Mouse (Mus musculus) hindbrain, embryonic 16.5 days (tissue): Measurements from ENCODE around the gene Fasn. TPM values are rescaled to one million over a fixed set of nuclear protein-coding genes. Genes with fewer than 3 reads are reported as not detected.
"Not testable (repeated sequence)": the region's sequence is repeated elsewhere in the genome, so short reads cannot be mapped to it uniquely, and the experiment has no call there.

Experiments
- ATAC-seq: fragments of 200-750 bp; cut with Nextera tagmentation; 2 replicates; pipeline ENCODE4 v1.8.0; 2017; ENCODE audit warnings: moderate TSS enrichment, moderate library complexity
- H3K27ac ChIP-seq: fragments of 300-500 bp; sonication (generic); 2 replicates; pipeline ENCODE4 v1.5.1; 2014; ENCODE audit warnings: low read depth, mild to moderate bottlenecking, control low read depth, low read length, moderate library complexity
- H3K27me3 ChIP-seq: fragments of 300-500 bp; sonication (generic); replicated peaks from 2 replicates; pipeline ENCODE4 v1.6.1; 2014; ENCODE audit warnings: low read length; ENCODE audit not compliant: control insufficient read depth, insufficient read depth
- H3K36me3 ChIP-seq: fragments of 300-500 bp; sonication (generic); 2 replicates; pipeline ENCODE4 v1.6.1; 2014; ENCODE audit warnings: mild to moderate bottlenecking, low read length, moderate library complexity, mixed read lengths; ENCODE audit not compliant: control insufficient read depth, insufficient read depth
- H3K4me1 ChIP-seq: fragments of 300-500 bp; sonication (generic); 2 replicates; pipeline ENCODE4 v1.6.1; 2014; ENCODE audit warnings: low read depth, low read length; ENCODE audit not compliant: control insufficient read depth, insufficient read depth
- H3K4me2 ChIP-seq: fragments of 300-500 bp; sonication (generic); 2 replicates; pipeline ENCODE4 v1.6.1; 2014; ENCODE audit warnings: mild to moderate bottlenecking, low read length, control low read depth, moderate library complexity
- H3K4me3 ChIP-seq: fragments of 300-500 bp; sonication (generic); 2 replicates; pipeline ENCODE4 v1.5.1; 2014; ENCODE audit warnings: mild to moderate bottlenecking, low read length, control low read depth, moderate library complexity
- H3K9ac ChIP-seq: fragments of 300-500 bp; sonication (generic); 2 replicates; pipeline ENCODE4 v1.6.1; 2014; ENCODE audit warnings: low read depth, mild to moderate bottlenecking, control low read depth, low read length, moderate library complexity
- H3K9me3 ChIP-seq: fragments of 300-500 bp; sonication (generic); 2 replicates; pipeline ENCODE4 v1.6.1; 2014; ENCODE audit warnings: mild to moderate bottlenecking, low read length, moderate library complexity; ENCODE audit not compliant: control insufficient read depth
- WGBS: fragments of 180-500 bp; shearing (Covaris S2); extraction: QIAGEN DNeasy Blood & Tissue Kit; methylation state at CpG from one replicate; pipeline ENCODE4 v1.1.7; 2014; 5-methylcytosine and 5-hydroxymethylcytosine counted together
- polyA plus RNA-seq: library from polyadenylated mRNA; unstranded; fragments of >200 nt; fragmentation: Nextera tagmentation; extraction: Ambion mirVana; gene quantifications from 2 replicates; pipeline ENCODE4 v1.2.1, GENCODE M21; 2015

The Fasn gene
- polyA plus RNA-seq, 1 experiment from 2014 or later, result 82.9 TPM

- Histone ChIP-seq H3K4me3 (no peak overlapping the region), H3K27ac (no peak overlapping the region), H3K27me3 (no peaks in the 10 kb centered on the region), H3K9me3 (no peaks in the 10 kb centered on the region), H3K36me3 (0 out of 2 replicates have a peak, but pooled peaks cover 2% of the 10 kb centered on the region), H3K4me2 (no peak overlapping the region), H3K4me1 (no peaks in the 10 kb centered on the region), H3K9ac (no peak overlapping the region)
- ATAC-seq, result no peak
- WGBS, result 76% methylated on average over 2 of the region's 2 CpGs
Measured at GRCm38 (mm10) chr11:120851582-120851981, 27.2 kb upstream of the Fasn start.

GRCm38 (mm10) chr11:120851132-120851531, 26.8 kb upstream of the Fasn start:
- Histone ChIP-seq H3K4me2 (no peak overlapping the region), H3K4me1 (no peaks in the 10 kb centered on the region), H3K9ac (no peak overlapping the region), H3K9me3 (no peaks in the 10 kb centered on the region), H3K27ac (no peak overlapping the region), H3K27me3 (no peaks in the 10 kb centered on the region), H3K4me3 (no peak overlapping the region), H3K36me3 (no peaks in the 10 kb centered on the region)
- WGBS, result 58% methylated on average over 1 of the region's 1 CpGs
- ATAC-seq, result no peak

- no peak for ATAC-seq
- Histone ChIP-seq H3K36me3 (no peaks in the 10 kb centered on the region), H3K9ac (no peak overlapping the region), H3K4me1 (no peaks in the 10 kb centered on the region), H3K9me3 (no peaks in the 10 kb centered on the region), H3K4me3 (no peak overlapping the region), H3K4me2 (no peak overlapping the region), H3K27ac (no peak overlapping the region), H3K27me3 (no peaks in the 10 kb centered on the region)
- WGBS, result 57% methylated on average over 2 of the region's 2 CpGs
Measured at GRCm38 (mm10) chr11:120850331-120851030, 26.1 kb upstream of the Fasn start.

- Histone ChIP-seq H3K9me3 (no peaks in the 10 kb centered on the region), H3K9ac (no peak overlapping the region), H3K27ac (no peak overlapping the region), H3K4me2 (no peak overlapping the region), H3K27me3 (no peaks in the 10 kb centered on the region), H3K4me3 (no peak overlapping the region), H3K36me3 (no peaks in the 10 kb centered on the region), H3K4me1 (no peaks in the 10 kb centered on the region)
- no peak for ATAC-seq
- 92% methylated on average over 9 of the region's 9 CpGs for WGBS
Measured at GRCm38 (mm10) chr11:120846725-120847475, 22.6 kb upstream of the Fasn start.

- no peak overlapping the region for H3K27ac ChIP-seq
- H3K9ac ChIP-seq, result no peak overlapping the region
- H3K27me3 ChIP-seq, result no peaks in the 10 kb centered on the region
- H3K9me3 ChIP-seq, result no peaks in the 10 kb centered on the region
- H3K36me3 ChIP-seq, result no peaks in the 10 kb centered on the region
- no peak for ATAC-seq
- H3K4me2 ChIP-seq, result no peak overlapping the region
- no peaks in the 10 kb centered on the region for H3K4me1 ChIP-seq
- no peak overlapping the region for H3K4me3 ChIP-seq
- WGBS, result 91% methylated on average over 4 of the region's 4 CpGs
Measured at GRCm38 (mm10) chr11:120844329-120844728, 20.0 kb upstream of the Fasn start.

DNA sequence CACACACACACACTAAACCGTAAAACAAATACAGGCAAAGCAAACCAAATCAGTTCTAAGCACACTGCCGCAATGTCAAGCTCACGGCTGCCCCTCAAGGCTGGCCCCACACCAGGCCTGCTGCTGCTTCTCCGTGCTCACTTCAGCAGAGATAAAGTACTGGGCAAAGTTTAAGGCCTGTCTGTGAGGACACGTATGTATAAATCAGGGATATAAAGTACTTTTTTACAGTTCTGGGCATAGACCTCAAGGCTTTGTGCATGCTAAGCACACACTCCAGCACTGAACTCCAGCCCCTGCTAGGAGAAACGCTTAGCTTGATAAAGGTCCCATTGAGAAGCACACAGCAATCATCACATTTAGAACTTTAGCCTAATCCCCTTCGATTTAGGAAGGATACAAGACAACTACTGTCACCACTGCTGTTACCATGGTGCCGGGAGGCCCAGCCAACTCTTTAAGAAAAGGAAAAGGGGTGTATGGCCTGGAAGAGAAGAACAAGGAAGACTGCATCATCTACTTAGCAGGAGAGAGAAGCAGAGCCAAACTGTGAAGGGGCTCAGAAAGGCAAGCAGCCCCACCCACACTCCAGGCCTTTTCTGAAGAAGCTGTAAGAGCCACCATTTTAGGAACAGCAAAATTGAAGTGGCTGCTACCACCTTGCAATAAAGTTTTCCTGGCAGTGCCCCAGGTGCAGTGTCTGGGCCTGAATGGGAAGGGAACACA, 9.4 kb upstream of the Fasn start:
- Histone ChIP-seq H3K27ac (peak overlapping the region; percentile 78), H3K9ac (no peak overlapping the region; the same call in 1 of the 2 replicates), H3K4me2 (no peak overlapping the region), H3K9me3 (no peaks in the 10 kb centered on the region), H3K4me3 (no peak overlapping the region), H3K36me3 (no peaks in the 10 kb centered on the region), H3K27me3 (no peaks in the 10 kb centered on the region), H3K4me1 (peaks cover 4% of the 10 kb centered on the region)
- ATAC-seq, result peak; percentile 86
- 47% methylated on average over 8 of the region's 8 CpGs for WGBS

DNA sequence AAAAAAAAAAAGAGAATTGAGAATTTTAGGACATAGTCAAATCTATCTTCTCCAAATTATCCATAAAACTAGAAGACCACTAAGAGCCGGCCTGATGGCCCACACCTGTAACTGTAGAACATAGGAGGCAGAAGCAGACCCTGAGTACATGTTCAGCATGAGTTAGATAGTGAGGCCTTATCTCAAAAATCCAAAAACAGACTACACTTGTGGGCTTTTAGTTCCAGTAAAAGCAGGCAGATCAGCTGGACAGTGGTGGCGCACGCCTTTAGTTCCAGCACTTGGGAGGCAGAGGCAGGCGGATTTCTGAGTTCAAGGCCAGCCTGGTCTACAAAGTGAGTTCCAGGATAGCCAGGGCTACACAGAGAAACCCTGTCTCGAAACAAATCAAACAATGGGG, 8.6 kb upstream of the Fasn start:
- H3K4me3 ChIP-seq, ATAC-seq, H3K9ac ChIP-seq, H3K27me3 ChIP-seq, H3K4me2 ChIP-seq, H3K9me3 ChIP-seq, H3K4me1 ChIP-seq, H3K36me3 ChIP-seq: not testable (repeated sequence)
- H3K27ac ChIP-seq, result peak overlapping the region; percentile 34; the same call in 1 of the 2 replicates
- 94% methylated on average over 5 of the region's 5 CpGs for WGBS

DNA sequence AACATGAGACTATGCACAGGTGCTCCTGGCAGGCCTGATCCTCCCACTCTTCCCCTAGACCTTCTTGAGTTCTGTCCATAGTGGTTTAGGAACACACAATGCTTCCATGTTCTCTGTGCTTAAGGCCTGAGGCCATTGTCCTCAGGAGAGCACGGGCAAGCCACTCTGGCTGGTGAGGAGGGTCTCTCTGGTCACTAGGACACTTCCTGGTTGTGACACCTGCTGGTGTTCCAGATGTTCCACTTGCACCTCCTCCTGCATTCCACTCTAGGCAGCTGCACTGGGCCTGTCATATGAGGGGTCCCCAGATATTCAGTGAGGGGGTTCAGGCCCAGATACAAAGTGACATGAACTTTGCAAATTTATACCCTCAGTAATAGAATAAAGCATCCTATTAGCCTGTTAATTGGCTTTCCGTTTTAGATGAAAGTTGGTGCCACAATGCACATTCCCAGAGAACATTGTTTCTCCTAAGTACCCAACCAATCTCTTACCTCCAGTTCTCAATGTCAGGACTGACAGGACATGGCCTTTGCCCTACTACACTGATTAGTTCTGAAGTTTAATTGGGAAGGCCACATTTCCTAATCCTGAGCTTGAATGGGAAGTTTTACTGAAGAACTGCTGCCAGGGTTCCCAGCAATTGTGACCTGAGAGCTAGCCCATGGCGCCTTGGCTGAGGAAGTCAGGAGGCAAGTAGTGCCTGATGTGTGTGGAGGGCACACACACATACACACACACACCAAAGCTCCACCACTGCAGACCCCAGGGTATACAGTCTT, 7.5 kb upstream of the Fasn start:
- peaks cover 4% of the 10 kb centered on the region for H3K4me1 ChIP-seq
- H3K4me2 ChIP-seq, result no peak overlapping the region
- no peak overlapping the region for H3K4me3 ChIP-seq
- H3K9me3 ChIP-seq, result no peaks in the 10 kb centered on the region
- 83% methylated on average over 3 of the region's 3 CpGs for WGBS
- H3K9ac ChIP-seq, result no peak overlapping the region
- no peaks in the 10 kb centered on the region for H3K36me3 ChIP-seq
- no peak overlapping the region for H3K27ac ChIP-seq
- no peak for ATAC-seq
- no peaks in the 10 kb centered on the region for H3K27me3 ChIP-seq
